Mouse (Mus musculus) kidney, postnatal 4 days (tissue): ENCODE measurements at regions not wholly inside any gene's neighbourhood (a gene's known extent, or its start where the extent isn't known, plus 50 kb on each side); places are given as distances from the start of the nearest gene placed in this dataset.

ENCODE experiments used
- DNase-seq, 2 experiments: peaks; one replicate each; pipeline ENCODE4 v3.0.0; 2021; ENCODE audit warnings: mixed read lengths in 2 of 2

- no peak for DNase-seq
These were observed 118.4 kb upstream of the Gnao1 start for GRCm38 (mm10) chr8:93691375-93691774.

GRCm38 (mm10) chr8:93691826-93692225 is 117.9 kb upstream of the Gnao1 start:
- DNase-seq: no peak

- no peak for DNase-seq
These were observed 112.6 kb upstream of the Gnao1 start for GRCm38 (mm10) chr8:93697206-93697605.

- no peak for DNase-seq
These were observed 111.3 kb upstream of the Gnao1 start for GRCm38 (mm10) chr8:93698508-93698907.

GRCm38 (mm10) chr8:93701391-93701790 is 108.4 kb upstream of the Gnao1 start:
- DNase-seq: no peak

- DNase-seq: no peak
These were observed 97.6 kb upstream of the Gnao1 start for GRCm38 (mm10) chr8:93712066-93712706.

- DNase-seq: no peak
These were observed 96.5 kb upstream of the Gnao1 start for GRCm38 (mm10) chr8:93713221-93713620.

GRCm38 (mm10) chr8:93724896-93725489 is 84.8 kb upstream of the Gnao1 start:
- DNase-seq: peak in 1 of 2 experiments; percentile 3

- DNase-seq: no peak
These were observed 80.4 kb upstream of the Gnao1 start for GRCm38 (mm10) chr8:93729124-93729930.

GRCm38 (mm10) chr8:93730738-93731700 is 78.7 kb upstream of the Gnao1 start:
- no peak for DNase-seq

GRCm38 (mm10) chr8:93734818-93735217 is 74.9 kb upstream of the Gnao1 start:
- no peak for DNase-seq

- DNase-seq: no peak
These were observed 69.5 kb upstream of the Gnao1 start for GRCm38 (mm10) chr8:93740281-93740680.

- peak; percentile 42 to 46 for DNase-seq
These were observed 61.0 kb upstream of the Gnao1 start for GRCm38 (mm10) chr8:93748720-93749119.

- DNase-seq: no peak
These were observed 58.8 kb upstream of the Gnao1 start for GRCm38 (mm10) chr8:93750921-93751320.

GRCm38 (mm10) chr8:93755981-93756380 is 53.8 kb upstream of the Gnao1 start:
- no peak for DNase-seq
